Mouse (Mus musculus) midbrain, embryonic 13.5 days (tissue): ENCODE results near the gene Gm17359. TPM values are rescaled to one million over a fixed set of nuclear protein-coding genes. Genes with fewer than 3 reads are reported as not detected.

Source experiments
- ATAC-seq: fragments of 200-750 bp; cut with Nextera tagmentation; 2 replicates; pipeline ENCODE4 v1.8.0; 2017; ENCODE audit warnings: mild to moderate bottlenecking, moderate TSS enrichment, moderate library complexity
- H3K27ac ChIP-seq: fragments of 300-500 bp; sonication (generic); 2 replicates; pipeline ENCODE4 v1.5.1; 2015; ENCODE audit warnings: inconsistent platforms, mild to moderate bottlenecking, moderate library complexity
- H3K27me3 ChIP-seq: fragments of 300-500 bp; sonication (generic); 2 replicates; pipeline ENCODE4 v1.6.1; 2015; ENCODE audit warnings: mild to moderate bottlenecking, inconsistent platforms
- H3K36me3 ChIP-seq: fragments of 300-500 bp; sonication (generic); 2 replicates; pipeline ENCODE4 v1.6.1; 2015; ENCODE audit warnings: mild to moderate bottlenecking, inconsistent platforms
- H3K4me1 ChIP-seq: fragments of 300-500 bp; sonication (generic); replicated peaks from 2 replicates; pipeline ENCODE4 v1.6.1; 2015; ENCODE audit warnings: inconsistent platforms
- H3K4me2 ChIP-seq: fragments of 300-500 bp; sonication (generic); replicated peaks from 2 replicates; pipeline ENCODE4 v1.6.1; 2015; ENCODE audit warnings: moderate library complexity, mild to moderate bottlenecking, inconsistent platforms
- H3K4me3 ChIP-seq: fragments of 300-500 bp; sonication (generic); replicated peaks from 2 replicates; pipeline ENCODE4 v1.5.1; 2015; ENCODE audit warnings: mild to moderate bottlenecking, inconsistent platforms
- H3K9ac ChIP-seq: fragments of 300-500 bp; sonication (generic); replicated peaks from 2 replicates; pipeline ENCODE4 v1.6.1; 2015; ENCODE audit warnings: mild to moderate bottlenecking, inconsistent platforms
- H3K9me3 ChIP-seq: fragments of 300-500 bp; sonication (generic); 2 replicates; pipeline ENCODE4 v1.6.1; 2016; ENCODE audit warnings: mild to moderate bottlenecking, inconsistent platforms
- WGBS: fragments of 180-500 bp; shearing (Covaris S2); methylation state at CpG from one replicate; pipeline ENCODE4 v1.1.7; 2015; 5-methylcytosine and 5-hydroxymethylcytosine counted together
- polyA plus RNA-seq: library from polyadenylated mRNA; unstranded; fragments of >200 nt; fragmentation: Nextera tagmentation; extraction: Ambion mirVana; gene quantifications from 2 replicates; pipeline ENCODE4 v1.2.1, GENCODE M21; 2015

Gm17359 gene
- polyA plus RNA-seq, 1 experiment from 2014 or later: not detected

DNA sequence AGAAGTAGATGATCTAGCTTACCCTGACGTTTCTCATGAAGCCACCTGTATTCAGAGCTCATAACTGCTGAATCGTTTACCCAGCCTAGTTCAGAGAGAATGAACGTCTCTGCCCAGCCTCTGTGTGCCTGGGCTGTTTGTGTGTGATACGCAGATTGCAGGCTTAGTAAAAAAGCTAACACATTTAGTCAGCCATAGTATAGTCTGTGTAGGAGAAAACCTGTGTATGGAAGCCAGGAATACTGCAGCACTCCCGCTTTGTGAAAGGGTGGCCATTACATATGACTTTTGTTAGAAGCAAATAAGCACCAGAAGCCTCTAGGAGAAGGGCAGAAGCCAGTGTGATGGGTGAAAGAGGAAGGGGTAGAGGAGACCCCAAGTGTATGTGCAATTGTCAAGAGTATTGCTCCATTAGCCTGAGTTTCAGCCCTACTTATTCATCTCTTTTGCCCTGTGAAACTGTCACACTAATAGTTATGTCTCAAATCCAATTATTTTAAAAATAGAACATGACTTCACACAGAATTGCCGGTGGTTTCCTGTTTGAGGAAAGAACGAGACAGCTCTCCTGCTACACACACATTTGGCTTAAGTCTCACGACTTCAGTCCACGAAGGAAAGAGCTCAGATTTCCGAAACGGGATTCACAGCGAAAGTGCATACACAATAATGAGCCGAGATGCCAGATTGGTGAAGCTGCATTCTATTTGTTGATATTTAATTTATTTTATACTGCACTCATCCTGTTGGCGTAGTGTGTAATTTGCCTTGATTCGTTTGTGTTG lies 24.0 kb downstream of the Gm17359 start:
- no peak for ATAC-seq
- 71% methylated on average over 15 of the region's 15 CpGs for WGBS
- Histone ChIP-seq H3K9me3 (no peaks in the 10 kb centered on the region), H3K4me2 (no peak overlapping the region), H3K27ac (no peak overlapping the region), H3K36me3 (no peaks in the 10 kb centered on the region), H3K9ac (no peak overlapping the region), H3K4me1 (0 out of 2 replicates have a peak, but pooled peaks cover 4% of the 10 kb centered on the region), H3K27me3 (no peaks in the 10 kb centered on the region), H3K4me3 (no peak overlapping the region)

DNA sequence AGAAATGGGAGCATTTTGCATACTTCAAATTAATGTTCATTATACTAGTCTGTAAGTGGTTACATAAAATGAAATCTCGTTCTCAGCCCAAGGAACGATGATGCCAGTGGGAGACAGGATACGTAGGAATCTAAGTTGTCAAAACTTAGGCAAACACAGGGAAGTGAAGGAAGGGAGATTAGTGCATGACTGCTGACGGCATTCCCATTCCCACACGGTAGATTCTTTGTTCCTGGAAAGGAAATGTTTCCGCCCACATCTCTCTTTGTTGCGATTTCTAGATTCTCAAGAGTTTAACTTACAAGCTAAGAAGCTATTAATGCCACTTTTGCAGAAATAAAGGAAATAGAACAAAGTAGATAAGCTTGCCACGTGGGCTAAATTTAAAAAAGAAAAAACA lies 29.6 kb downstream of the Gm17359 start:
- Histone ChIP-seq H3K9me3 (no peaks in the 10 kb centered on the region), H3K27me3 (no peaks in the 10 kb centered on the region), H3K9ac (no peak overlapping the region), H3K36me3 (no peaks in the 10 kb centered on the region), H3K27ac (no peak overlapping the region), H3K4me3 (no peak overlapping the region), H3K4me2 (no peak overlapping the region), H3K4me1 (peaks cover 4% of the 10 kb centered on the region; the same call in 1 of the 2 replicates)
- 65% methylated on average over 8 of the region's 8 CpGs for WGBS
- ATAC-seq: no peak

DNA sequence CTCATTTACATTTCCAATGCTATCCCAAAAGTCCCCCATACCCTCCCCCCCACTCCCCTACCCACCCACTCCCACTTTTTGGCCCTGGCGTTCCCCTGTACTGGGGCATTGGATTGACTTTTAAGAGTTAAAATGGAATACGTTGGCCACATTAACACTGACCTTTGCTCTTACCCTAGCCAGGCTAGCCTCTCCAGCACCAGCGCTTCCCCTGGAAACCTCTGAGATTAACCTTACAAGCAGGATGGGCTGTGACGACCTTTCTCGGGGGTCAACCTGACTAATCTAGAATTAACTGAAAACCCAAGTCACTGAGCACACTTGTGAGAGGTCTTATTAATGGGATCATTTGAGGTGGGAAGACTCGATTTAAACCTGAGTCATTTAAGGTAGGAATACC lies 31.8 kb downstream of the Gm17359 start:
- Histone ChIP-seq H3K36me3 (no peaks in the 10 kb centered on the region), H3K4me2 (no peak overlapping the region), H3K4me3 (no peak overlapping the region), H3K27ac (no peak overlapping the region), H3K27me3 (no peaks in the 10 kb centered on the region), H3K4me1 (peaks cover 4% of the 10 kb centered on the region; the same call in 1 of the 2 replicates), H3K9ac (no peak overlapping the region), H3K9me3 (no peaks in the 10 kb centered on the region)
- 52% methylated on average over 6 of the region's 6 CpGs for WGBS
- ATAC-seq: no peak

DNA sequence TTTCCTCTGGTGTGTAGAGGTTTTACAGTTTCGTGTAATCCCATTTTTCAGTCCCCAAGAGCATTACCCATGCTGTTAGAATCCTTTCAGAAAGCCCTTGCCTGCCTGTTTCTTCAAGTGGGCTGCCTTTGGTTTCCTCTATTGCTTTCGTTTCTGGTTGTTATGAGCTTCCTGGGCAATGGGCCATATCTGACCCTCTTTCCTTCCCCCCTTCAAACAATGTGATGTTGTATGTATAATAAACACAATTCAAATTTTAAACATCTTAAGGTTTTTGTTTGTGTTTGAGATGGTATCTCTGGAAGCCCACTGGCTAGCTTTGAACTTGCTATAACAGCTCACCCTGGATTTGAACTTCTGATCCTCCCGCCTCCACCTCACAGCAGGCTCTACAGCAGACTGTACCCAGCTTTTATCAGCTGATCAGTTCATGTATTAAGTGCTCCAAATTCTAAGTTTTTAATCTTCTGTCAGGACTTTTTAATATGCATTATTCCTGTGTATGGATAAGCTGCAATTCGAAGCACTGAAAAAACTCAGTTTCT lies 34.0 kb downstream of the Gm17359 start:
- 50% methylated on average over 4 of the region's 4 CpGs for WGBS
- ATAC-seq: no peak

DNA sequence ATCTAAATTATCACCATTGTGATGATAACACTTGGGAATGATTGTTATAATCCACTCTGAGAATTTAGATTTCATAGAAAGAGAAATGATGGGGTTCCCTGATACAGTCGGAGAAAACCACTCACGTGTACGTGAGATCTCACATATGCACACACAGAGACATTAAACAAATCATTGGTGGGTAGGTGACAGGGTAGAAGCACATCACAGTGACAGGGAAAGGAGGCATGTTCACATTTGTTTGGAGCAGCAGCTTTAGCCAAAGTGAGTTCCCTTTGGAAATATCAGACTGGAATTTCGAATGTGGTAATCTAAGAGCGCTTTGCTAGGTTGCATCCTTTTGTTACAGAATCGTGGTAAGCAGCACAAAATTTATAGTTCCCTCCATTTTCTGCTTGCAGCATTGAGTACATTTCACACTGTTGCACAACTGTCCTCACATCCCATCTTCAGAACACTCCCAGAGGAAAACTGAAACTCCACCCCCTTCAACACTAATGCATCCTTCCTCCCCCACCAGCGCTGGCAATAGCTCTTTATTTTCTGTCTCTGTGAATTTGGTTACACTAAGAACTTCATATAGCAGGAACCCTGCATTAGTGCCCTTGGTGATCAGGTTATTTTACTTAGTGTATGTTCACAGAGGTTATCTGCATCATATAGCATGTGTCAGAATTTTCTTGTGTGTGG lies 35.2 kb downstream of the Gm17359 start:
- 80% methylated on average over 7 of the region's 7 CpGs for whole genome bisulfite sequencing
- Histone ChIP-seq H3K27me3 (no peaks in the 10 kb centered on the region), H3K27ac (no peak overlapping the region), H3K4me1 (peaks cover 4% of the 10 kb centered on the region; the same call in 1 of the 2 replicates), H3K9ac (no peak overlapping the region), H3K4me2 (no peak overlapping the region), H3K9me3 (no peaks in the 10 kb centered on the region), H3K36me3 (no peaks in the 10 kb centered on the region), H3K4me3 (no peak overlapping the region)
- ATAC-seq: no peak

More for the DNA sequence above, 34.0 kb downstream of the Gm17359 start:
- no peak overlapping the region for H3K4me2 ChIP-seq
- no peaks in the 10 kb centered on the region for H3K9me3 ChIP-seq
- peaks cover 4% of the 10 kb centered on the region; the same call in 1 of the 2 replicates for H3K4me1 ChIP-seq
- H3K9ac ChIP-seq: no peak overlapping the region
- H3K4me3 ChIP-seq: no peak overlapping the region
- no peak overlapping the region for H3K27ac ChIP-seq
- H3K36me3 ChIP-seq: no peaks in the 10 kb centered on the region
- no peaks in the 10 kb centered on the region for H3K27me3 ChIP-seq

DNA sequence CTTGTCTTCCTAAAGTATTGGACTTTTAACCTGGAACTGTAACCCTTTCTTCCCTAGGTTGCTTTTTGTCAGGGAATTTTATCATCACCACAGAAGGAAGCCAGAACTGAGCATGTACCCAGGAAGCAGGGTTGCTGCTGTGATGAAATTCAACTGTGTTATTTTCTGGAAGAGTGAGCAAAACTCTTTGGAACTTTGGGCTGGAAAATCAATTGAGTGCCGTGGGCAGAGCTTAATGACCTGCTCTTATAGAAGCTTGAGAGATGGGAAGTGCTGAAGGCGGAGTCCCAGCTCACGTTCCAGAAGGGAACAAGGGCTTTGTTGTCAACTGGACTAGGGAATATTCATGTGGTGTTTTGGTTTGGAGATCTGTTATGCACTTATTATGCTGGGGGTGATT lies 37.5 kb downstream of the Gm17359 start:
- Histone ChIP-seq H3K27me3 (no peaks in the 10 kb centered on the region), H3K9me3 (no peaks in the 10 kb centered on the region), H3K4me3 (no peak overlapping the region), H3K9ac (no peak overlapping the region), H3K4me1 (peaks cover 8% of the 10 kb centered on the region; the same call in 1 of the 2 replicates), H3K4me2 (no peak overlapping the region), H3K36me3 (no peaks in the 10 kb centered on the region), H3K27ac (no peak overlapping the region)
- ATAC-seq: no peak
- 63% methylated on average over 3 of the region's 3 CpGs for WGBS

DNA sequence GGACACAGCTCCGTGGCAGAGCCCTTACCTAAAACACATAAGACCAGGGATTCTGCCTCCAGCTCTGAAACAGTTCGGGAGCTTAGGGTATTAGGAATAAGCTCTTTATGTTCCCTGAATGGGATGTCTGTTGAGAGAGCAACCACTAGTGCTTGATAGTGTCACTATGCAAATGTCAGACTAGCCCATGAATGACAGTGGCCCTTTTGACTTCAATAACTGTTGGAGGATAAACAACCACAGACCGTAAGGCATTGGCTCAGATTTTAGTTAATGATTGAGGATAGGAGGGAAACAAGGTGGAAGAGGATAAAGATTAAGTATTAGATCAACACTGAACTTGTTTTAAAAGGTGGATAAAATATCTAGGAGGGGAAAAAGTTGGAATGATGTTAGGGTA lies 41.6 kb downstream of the Gm17359 start:
- ATAC-seq: no peak
- no peak overlapping the region for H3K4me2 ChIP-seq
- H3K36me3 ChIP-seq: no peaks in the 10 kb centered on the region
- H3K27ac ChIP-seq: no peak overlapping the region
- H3K9ac ChIP-seq: no peak overlapping the region
- no peaks in the 10 kb centered on the region for H3K9me3 ChIP-seq
- H3K27me3 ChIP-seq: no peaks in the 10 kb centered on the region
- no peak overlapping the region for H3K4me3 ChIP-seq
- 20% methylated on average over 3 of the region's 3 CpGs for WGBS
- 0 out of 2 replicates have a peak, but pooled peaks cover 4% of the 10 kb centered on the region for H3K4me1 ChIP-seq

DNA sequence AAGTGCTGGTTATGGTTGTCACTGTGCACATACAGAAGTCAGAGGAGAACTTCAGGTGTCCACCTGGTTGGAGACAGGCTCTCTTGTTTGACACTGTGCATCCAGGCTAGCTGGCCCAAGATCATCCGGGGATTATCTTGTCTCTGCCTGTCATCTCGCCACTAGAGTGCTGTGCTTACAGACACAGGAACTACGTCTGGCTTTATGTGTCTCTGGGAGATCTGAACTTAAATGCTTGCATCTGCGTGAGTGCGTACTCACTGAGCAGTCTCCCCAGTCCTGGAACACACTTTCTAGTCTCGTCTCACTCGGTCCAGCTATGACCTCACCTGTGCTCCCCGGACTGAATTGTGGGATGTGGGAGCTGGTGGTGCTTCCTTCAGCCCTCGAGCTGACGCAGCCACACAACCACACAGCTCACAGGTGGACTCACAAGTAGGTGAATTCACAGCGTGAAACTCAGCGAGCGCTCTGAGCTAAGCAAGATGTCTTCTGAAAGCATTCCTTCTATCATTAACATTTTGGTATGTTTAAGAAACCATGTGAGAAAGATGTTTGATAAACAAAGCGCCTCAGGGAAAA lies 42.9 kb downstream of the Gm17359 start:
- H3K9me3 ChIP-seq: no peaks in the 10 kb centered on the region
- H3K36me3 ChIP-seq: no peaks in the 10 kb centered on the region
- H3K9ac ChIP-seq: no peak overlapping the region; the same call in 1 of the 2 replicates
- H3K4me3 ChIP-seq: no peak overlapping the region
- no peaks in the 10 kb centered on the region for H3K27me3 ChIP-seq
- H3K27ac ChIP-seq: no peak overlapping the region
- H3K4me1 ChIP-seq: 0 out of 2 replicates have a peak, but pooled peaks cover 4% of the 10 kb centered on the region
- no peak overlapping the region for H3K4me2 ChIP-seq
- 77% methylated on average over 14 of the region's 14 CpGs for WGBS
- no peak for ATAC-seq

DNA sequence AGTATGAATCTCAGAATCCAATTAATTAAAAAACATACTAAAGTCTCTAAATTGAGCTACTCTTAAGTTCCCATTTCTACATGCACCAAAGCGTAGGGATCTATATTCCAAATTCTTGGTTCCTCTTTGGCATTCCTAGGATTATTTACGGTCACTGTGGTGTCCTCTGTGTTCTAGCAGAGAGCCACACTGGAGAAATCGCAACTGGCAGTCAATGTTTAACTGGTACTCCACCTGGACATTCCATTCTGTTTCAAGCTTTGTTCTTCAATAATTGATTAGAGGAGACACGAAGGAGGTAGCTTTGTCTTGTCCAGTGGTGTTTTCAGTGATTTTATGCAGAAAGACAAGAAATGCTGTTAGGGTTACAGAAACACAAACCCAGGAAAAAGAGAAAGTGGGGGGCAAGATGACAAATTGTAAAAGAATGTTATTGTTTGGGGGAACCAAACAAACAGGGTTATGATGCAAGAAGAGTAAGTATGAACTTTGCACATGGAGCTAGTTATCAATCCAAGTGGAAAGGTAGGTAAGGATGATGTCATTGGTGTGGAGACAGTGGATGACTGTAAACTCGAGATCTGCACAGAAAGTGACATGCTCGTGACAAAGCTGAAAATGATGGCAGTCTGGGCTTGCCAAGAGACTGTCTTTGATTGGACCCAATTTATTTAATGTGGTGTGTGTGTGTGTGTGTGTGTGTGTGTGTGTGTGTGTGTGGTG lies 43.6 kb downstream of the Gm17359 start:
- no peak overlapping the region for H3K9ac ChIP-seq
- ATAC-seq: no peak
- 83% methylated on average over 6 of the region's 6 CpGs for WGBS

DNA sequence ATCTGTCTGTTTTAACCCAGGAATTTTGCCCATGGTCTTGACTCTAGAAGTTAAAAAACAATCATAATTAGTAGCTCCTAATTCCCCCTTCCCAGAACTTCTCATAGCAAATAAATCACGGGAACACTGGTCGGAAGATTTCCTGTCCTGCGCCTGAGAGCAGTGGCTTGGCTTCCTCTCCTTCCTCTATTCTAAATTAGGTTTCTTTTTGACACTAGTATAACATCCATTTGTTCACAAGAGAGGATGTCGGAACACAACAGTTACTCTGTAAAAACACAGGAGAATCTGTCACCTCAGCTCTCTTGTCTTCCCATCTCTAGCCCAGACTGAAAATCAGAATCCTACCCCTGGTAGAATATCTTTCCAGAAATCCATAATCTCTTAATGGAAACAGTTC lies 44.9 kb downstream of the Gm17359 start:
- Histone ChIP-seq H3K4me3 (no peak overlapping the region), H3K4me2 (no peak overlapping the region), H3K36me3 (no peaks in the 10 kb centered on the region), H3K9ac (no peak overlapping the region), H3K27me3 (no peaks in the 10 kb centered on the region), H3K9me3 (no peaks in the 10 kb centered on the region), H3K4me1 (0 out of 2 replicates have a peak, but pooled peaks cover 4% of the 10 kb centered on the region), H3K27ac (no peak overlapping the region)
- no peak for ATAC-seq
- WGBS: 90% methylated on average over 4 of the region's 4 CpGs

More for the DNA sequence above, 43.6 kb downstream of the Gm17359 start:
- Histone ChIP-seq H3K4me3 (no peak overlapping the region), H3K27ac (no peak overlapping the region), H3K9me3 (no peaks in the 10 kb centered on the region), H3K4me1 (0 out of 2 replicates have a peak, but pooled peaks cover 4% of the 10 kb centered on the region), H3K27me3 (no peaks in the 10 kb centered on the region), H3K4me2 (no peak overlapping the region), H3K36me3 (no peaks in the 10 kb centered on the region)

DNA sequence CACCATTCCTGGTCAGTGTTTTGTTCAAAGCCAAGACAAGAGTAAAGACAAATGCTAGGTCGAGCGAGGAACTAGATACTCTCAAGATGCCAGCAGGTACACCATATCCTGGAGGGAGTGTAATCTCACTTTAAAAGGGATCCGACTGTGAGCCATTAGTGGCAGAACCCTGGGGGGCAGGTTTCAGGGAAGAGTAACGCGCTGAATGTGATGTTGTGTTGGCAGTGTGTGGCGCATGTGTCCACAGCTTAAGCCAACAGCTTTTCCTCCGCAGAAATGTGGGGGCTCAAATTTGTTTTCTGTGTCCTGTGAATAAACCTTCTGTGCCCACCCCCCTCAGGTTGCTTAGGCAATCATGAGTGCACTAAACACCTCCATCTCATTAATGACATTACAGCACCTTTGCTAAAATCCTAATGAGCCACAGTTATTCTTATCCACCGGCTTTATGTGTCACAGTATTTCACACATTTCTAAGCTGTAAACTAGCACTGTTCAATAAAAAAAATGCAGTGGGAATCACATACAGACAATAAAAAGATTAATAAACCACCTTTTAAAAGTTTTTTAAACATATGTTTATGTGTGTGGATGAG lies 49.1 kb downstream of the Gm17359 start:
- Histone ChIP-seq H3K36me3 (no peaks in the 10 kb centered on the region), H3K4me1 (no peaks in the 10 kb centered on the region), H3K9me3 (no peaks in the 10 kb centered on the region), H3K4me3 (no peak overlapping the region), H3K4me2 (no peak overlapping the region), H3K27ac (no peak overlapping the region), H3K27me3 (no peaks in the 10 kb centered on the region), H3K9ac (no peak overlapping the region)
- 25% methylated on average over 8 of the region's 8 CpGs for WGBS
- no peak for ATAC-seq
